Mouse (Mus musculus) liver, embryonic 11.5 days (tissue): ENCODE measurements around the gene Hoxd9. TPM values are rescaled to one million over a fixed set of nuclear protein-coding genes. Genes with fewer than 3 reads are reported as not detected.
A peak's percentile ranks its signal among the peaks of the same experiment; 100 is the strongest.

Experiments
- ATAC-seq: fragments of 200-750 bp; cut with Nextera tagmentation; replicated peaks from 2 replicates; pipeline ENCODE4 v1.8.0; 2017; ENCODE audit warnings: moderate number of reproducible peaks, mild to moderate bottlenecking, moderate TSS enrichment, moderate library complexity; ENCODE audit not compliant: low FRiP score
- DNase-seq: peaks from one replicate; pipeline ENCODE4 v3.0.0-alpha.2; 2017; ENCODE audit warnings: low spot score
- H3K27ac ChIP-seq: fragments of 300-500 bp; sonication (generic); 2 replicates; pipeline ENCODE4 v1.5.1; 2014; ENCODE audit warnings: mild to moderate bottlenecking, low read depth, low read length, control low read depth
- H3K27me3 ChIP-seq: fragments of 300-500 bp; sonication (generic); replicated peaks from 2 replicates; pipeline ENCODE4 v1.6.1; 2014; ENCODE audit warnings: low read length, mixed read lengths; ENCODE audit not compliant: control insufficient read depth, insufficient read depth
- H3K36me3 ChIP-seq: fragments of 300-500 bp; sonication (generic); 2 replicates; pipeline ENCODE4 v1.6.1; 2014; ENCODE audit warnings: mild to moderate bottlenecking, low read length, moderate library complexity, mixed read lengths; ENCODE audit not compliant: control insufficient read depth, insufficient read depth
- H3K4me1 ChIP-seq: fragments of 300-500 bp; sonication (generic); replicated peaks from 2 replicates; pipeline ENCODE4 v1.6.1; 2014; ENCODE audit warnings: low read length, mixed read lengths; ENCODE audit not compliant: control insufficient read depth, insufficient read depth
- H3K4me2 ChIP-seq: fragments of 300-500 bp; sonication (generic); 2 replicates; pipeline ENCODE4 v1.6.1; 2014; ENCODE audit warnings: mild to moderate bottlenecking, control low read depth, moderate library complexity
- H3K4me3 ChIP-seq: fragments of 300-500 bp; sonication (generic); 2 replicates; pipeline ENCODE4 v1.5.1; 2014; ENCODE audit warnings: low read depth, low read length, control low read depth
- H3K9ac ChIP-seq: fragments of 300-500 bp; sonication (generic); 2 replicates; pipeline ENCODE4 v1.6.1; 2014; ENCODE audit warnings: low read depth, low read length, control low read depth
- H3K9me3 ChIP-seq: fragments of 300-500 bp; sonication (generic); 2 replicates; pipeline ENCODE4 v1.6.1; 2016; ENCODE audit warnings: low read length, inconsistent platforms, mixed read lengths; ENCODE audit not compliant: control insufficient read depth
- WGBS: fragments of 180-500 bp; shearing (Covaris S2); extraction: QIAGEN DNeasy Blood & Tissue Kit; methylation state at CpG from one replicate; pipeline ENCODE4 v1.1.7; 2014; 5-methylcytosine and 5-hydroxymethylcytosine counted together
- polyA plus RNA-seq: library from polyadenylated mRNA; unstranded; fragments of >200 nt; fragmentation: Nextera tagmentation; extraction: Ambion mirVana; gene quantifications from 2 replicates; pipeline ENCODE4 v1.2.1, GENCODE M21; 2014

Hoxd9 gene
- polyA plus RNA-seq, 1 experiment from 2014 or later = 0.22 TPM

- Histone ChIP-seq H3K9me3 (no peaks in the 10 kb centered on the region), H3K27ac (no peak overlapping the region), H3K27me3 (peaks cover 100% of the 10 kb centered on the region), H3K4me1 (peaks cover 7% of the 10 kb centered on the region; the same call in 1 of the 2 replicates), H3K4me2 (peak overlapping the region; percentile 6; the same call in 1 of the 2 replicates), H3K9ac (no peak overlapping the region), H3K4me3 (no peak overlapping the region), H3K36me3 (no peaks in the 10 kb centered on the region)
- WGBS = 2% methylated on average over 26 of the region's 26 CpGs
- ATAC-seq (no peak), DNase-seq (no peak)
These were observed 17.9 kb upstream of the Hoxd9 start for GRCm38 (mm10) chr2:74679596-74679971.

- Histone ChIP-seq H3K9me3 (no peaks in the 10 kb centered on the region), H3K9ac (no peak overlapping the region), H3K27me3 (peaks cover 100% of the 10 kb centered on the region), H3K4me3 (no peak overlapping the region), H3K4me1 (peaks cover 7% of the 10 kb centered on the region; the same call in 1 of the 2 replicates), H3K4me2 (peak overlapping the region; percentile 6; the same call in 1 of the 2 replicates), H3K27ac (no peak overlapping the region), H3K36me3 (no peaks in the 10 kb centered on the region)
- ATAC-seq (no peak), DNase-seq (no peak)
- 2% methylated on average over 23 of the region's 23 CpGs for WGBS
These were observed 17.5 kb upstream of the Hoxd9 start for GRCm38 (mm10) chr2:74679980-74680379.

- no peak for ATAC-seq
- Histone ChIP-seq H3K27me3 (peaks cover 100% of the 10 kb centered on the region), H3K27ac (no peak overlapping the region), H3K9me3 (no peaks in the 10 kb centered on the region), H3K9ac (no peak overlapping the region), H3K4me3 (no peak overlapping the region), H3K4me1 (peaks cover 7% of the 10 kb centered on the region; the same call in 1 of the 2 replicates), H3K4me2 (no peak overlapping the region), H3K36me3 (no peaks in the 10 kb centered on the region)
- no peak for DNase-seq
- WGBS = 1% methylated on average over 21 of the region's 21 CpGs
These were observed 16.7 kb upstream of the Hoxd9 start for GRCm38 (mm10) chr2:74680561-74681398.

GRCm38 (mm10) chr2:74681594-74682531, 15.7 kb upstream of the Hoxd9 start:
- H3K27me3 ChIP-seq = peaks cover 99% of the 10 kb centered on the region
- H3K4me1 ChIP-seq = peaks cover 7% of the 10 kb centered on the region; the same call in 1 of the 2 replicates
- no peak; the same call in 1 of the 2 replicates for ATAC-seq
- DNase-seq = no peak
- no peak overlapping the region for H3K27ac ChIP-seq
- H3K4me3 ChIP-seq = peak overlapping the region; percentile 14; the same call in 1 of the 2 replicates
- 2% methylated on average over 76 of the region's 78 CpGs for WGBS
- no peaks in the 10 kb centered on the region for H3K9me3 ChIP-seq
- no peaks in the 10 kb centered on the region for H3K36me3 ChIP-seq
- peak overlapping the region; percentile 31 for H3K4me2 ChIP-seq
- H3K9ac ChIP-seq = no peak overlapping the region

GRCm38 (mm10) chr2:74682796-74683195, 14.7 kb upstream of the Hoxd9 start:
- Histone ChIP-seq H3K9ac (no peak overlapping the region), H3K27me3 (peaks cover 99% of the 10 kb centered on the region), H3K4me2 (peak overlapping the region; percentile 25; the same call in 1 of the 2 replicates), H3K36me3 (no peaks in the 10 kb centered on the region), H3K27ac (no peak overlapping the region), H3K9me3 (no peaks in the 10 kb centered on the region), H3K4me3 (peak overlapping the region; percentile 14; the same call in 1 of the 2 replicates), H3K4me1 (peaks cover 7% of the 10 kb centered on the region; the same call in 1 of the 2 replicates)
- 2% methylated on average over 33 of the region's 51 CpGs for WGBS
- ATAC-seq (no peak), DNase-seq (peak; percentile 31)

- under 1% methylated on average over 18 of the region's 18 CpGs for WGBS
- peak; percentile 39 for DNase-seq
- Histone ChIP-seq H3K4me3 (no peak overlapping the region), H3K36me3 (no peaks in the 10 kb centered on the region), H3K27ac (no peak overlapping the region), H3K9ac (no peak overlapping the region), H3K4me1 (peaks cover 7% of the 10 kb centered on the region; the same call in 1 of the 2 replicates), H3K4me2 (no peak overlapping the region), H3K9me3 (no peaks in the 10 kb centered on the region), H3K27me3 (peaks cover 99% of the 10 kb centered on the region)
- ATAC-seq = no peak
These were observed 14.0 kb upstream of the Hoxd9 start for GRCm38 (mm10) chr2:74683471-74683951.

- peaks cover 99% of the 10 kb centered on the region for H3K27me3 ChIP-seq
- H3K27ac ChIP-seq = no peak overlapping the region
- H3K4me3 ChIP-seq = no peak overlapping the region
These were observed 13.4 kb upstream of the Hoxd9 start for GRCm38 (mm10) chr2:74684106-74684505.

GRCm38 (mm10) chr2:74685059-74685603, 12.4 kb upstream of the Hoxd9 start:
- Histone ChIP-seq H3K27ac (no peak overlapping the region), H3K36me3 (no peaks in the 10 kb centered on the region), H3K4me2 (no peak overlapping the region), H3K4me1 (peaks cover 7% of the 10 kb centered on the region; the same call in 1 of the 2 replicates), H3K4me3 (no peak overlapping the region), H3K9me3 (no peaks in the 10 kb centered on the region), H3K27me3 (peaks cover 99% of the 10 kb centered on the region), H3K9ac (no peak overlapping the region)
- no peak for ATAC-seq
- DNase-seq = no peak
- 18% methylated on average over 4 of the region's 4 CpGs for WGBS

More at GRCm38 (mm10) chr2:74684106-74684505, 13.4 kb upstream of the Hoxd9 start:
- H3K4me2 ChIP-seq = no peak overlapping the region
- no peaks in the 10 kb centered on the region for H3K36me3 ChIP-seq
- H3K4me1 ChIP-seq = peaks cover 7% of the 10 kb centered on the region; the same call in 1 of the 2 replicates
- DNase-seq = peak; percentile 32
- H3K9me3 ChIP-seq = no peaks in the 10 kb centered on the region
- no peak overlapping the region for H3K9ac ChIP-seq
- ATAC-seq = no peak
- WGBS = 2% methylated on average over 12 of the region's 12 CpGs
